Mouse (Mus musculus): Measurements from ENCODE around the gene Spesp1. TPM values are rescaled to one million over a fixed set of nuclear protein-coding genes. Genes with fewer than 3 reads are reported as not detected.

The Spesp1 gene
- total RNA-seq, 2 experiments from 2014 or later = not detected

DNA sequence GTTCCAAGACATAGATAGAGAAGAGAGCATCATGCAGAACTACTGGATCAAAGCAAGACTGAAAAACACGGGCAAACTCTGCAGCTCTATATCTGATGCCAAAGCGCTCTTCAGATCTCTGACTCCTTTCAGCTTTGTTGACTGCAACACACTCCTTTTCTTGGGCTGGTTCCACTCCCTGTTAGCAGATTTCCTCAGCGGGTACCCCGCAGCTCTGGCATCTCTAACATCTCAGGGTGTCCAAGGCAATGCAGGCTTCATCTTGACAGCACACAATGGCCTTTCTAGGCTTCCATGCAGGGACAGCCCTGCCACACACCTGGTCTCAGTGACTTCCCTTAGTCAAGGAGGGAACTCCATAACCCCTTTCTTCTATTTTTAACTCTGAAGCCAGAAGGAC, 31.7 kb downstream of the Spesp1 start:
- intact Hi-C loops (cut with DNase I) = no loop called here
- no peak for DNase-seq

DNA sequence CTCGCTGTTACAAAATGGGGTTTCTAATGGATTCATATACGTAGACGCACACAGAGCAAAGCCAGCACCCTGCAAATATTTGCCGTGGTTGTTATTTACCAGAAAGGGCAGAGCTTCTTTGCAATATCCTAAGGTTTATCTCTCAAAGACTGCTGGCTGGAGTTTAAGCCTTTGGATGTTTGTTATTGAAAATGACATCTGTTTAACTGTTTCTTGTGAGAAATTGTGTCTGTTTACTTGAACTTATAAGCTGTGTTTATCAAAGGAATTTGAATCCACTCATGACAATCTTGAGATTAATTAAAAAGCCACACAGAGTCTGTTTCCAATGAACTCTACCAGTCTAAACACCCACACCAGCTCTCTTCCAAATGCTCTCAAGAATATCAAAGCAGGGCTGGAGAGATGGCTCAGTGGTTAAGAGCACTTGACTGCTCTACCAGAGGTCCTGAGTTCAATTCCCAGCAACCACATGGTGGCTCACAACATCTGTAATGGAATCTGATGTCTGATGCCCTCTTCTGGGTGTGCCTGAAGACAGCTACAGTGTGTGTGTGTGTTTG, 35.5 kb downstream of the Spesp1 start:
- intact Hi-C loops (cut with DNase I) = no loop called here
- no peak for DNase-seq

DNA sequence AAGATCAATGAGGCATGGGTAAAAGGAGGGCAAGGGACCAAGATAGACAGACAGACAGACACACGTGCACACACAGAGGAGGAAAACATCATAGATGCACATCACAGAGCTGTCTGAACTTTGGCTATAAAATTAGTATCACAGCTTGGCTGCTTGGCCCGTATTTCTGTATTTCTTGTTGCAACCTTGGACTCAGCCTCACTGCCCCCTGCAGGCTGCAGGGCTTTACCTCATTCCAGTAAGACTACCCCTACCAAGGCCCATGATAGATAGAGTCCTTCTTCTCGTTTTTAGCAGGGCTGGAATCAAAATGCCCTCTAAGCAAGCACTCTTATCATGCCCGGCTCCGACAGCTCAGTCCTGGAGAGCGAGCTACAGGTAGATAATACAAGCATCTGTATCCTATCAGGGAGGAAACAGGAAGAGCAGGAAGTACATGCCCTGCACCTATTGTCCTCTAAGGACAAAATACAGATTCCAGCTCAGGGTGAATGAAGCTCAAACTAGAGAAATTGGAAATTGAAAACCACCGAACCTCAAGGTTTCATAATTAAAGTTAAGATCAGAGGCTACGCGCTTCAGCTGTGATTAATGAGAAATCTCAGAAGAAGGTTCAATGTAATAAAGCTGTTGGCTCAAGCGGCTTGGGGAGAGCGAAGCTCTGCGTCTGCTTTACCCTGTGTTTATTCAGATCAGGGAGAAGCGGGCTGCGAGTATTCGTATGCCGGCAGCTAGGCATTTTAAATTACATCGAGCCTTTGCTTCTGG, 36.2 kb downstream of the Spesp1 start:
- DNase-seq = peak in 1 of 2 experiments; percentile 28
- intact Hi-C loops (cut with DNase I) = loop anchor here (2.0 kb wide), 1 partner anchor 279 kb away; no protein-coding TSS in a partner anchor

DNA sequence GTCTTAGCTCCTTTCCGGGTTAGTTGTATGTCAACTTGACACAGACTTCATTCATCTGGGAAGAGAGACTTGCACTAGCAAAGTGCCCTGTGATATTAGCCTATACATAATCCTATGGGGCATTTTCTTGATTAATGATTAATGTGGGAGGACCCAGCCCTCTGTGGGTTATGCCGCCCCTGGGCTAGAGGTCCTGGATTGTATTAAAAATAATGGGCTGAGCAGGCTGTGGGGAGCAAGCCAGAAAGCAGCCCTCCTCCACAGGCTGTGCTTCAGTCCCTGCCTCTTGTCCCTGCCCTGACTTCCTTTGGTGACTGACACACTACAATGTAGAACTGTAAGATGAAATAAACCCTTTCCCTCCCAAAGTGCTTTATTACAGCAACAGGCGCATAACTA, 37.4 kb downstream of the Spesp1 start:
- intact Hi-C loops (cut with DNase I) = loop anchor here (1.0 to 5.0 kb wide), 4 partner anchors 122 to 297 kb away; partner anchors contain the start of genes Glce and Kif23
- DNase-seq = no peak

DNA sequence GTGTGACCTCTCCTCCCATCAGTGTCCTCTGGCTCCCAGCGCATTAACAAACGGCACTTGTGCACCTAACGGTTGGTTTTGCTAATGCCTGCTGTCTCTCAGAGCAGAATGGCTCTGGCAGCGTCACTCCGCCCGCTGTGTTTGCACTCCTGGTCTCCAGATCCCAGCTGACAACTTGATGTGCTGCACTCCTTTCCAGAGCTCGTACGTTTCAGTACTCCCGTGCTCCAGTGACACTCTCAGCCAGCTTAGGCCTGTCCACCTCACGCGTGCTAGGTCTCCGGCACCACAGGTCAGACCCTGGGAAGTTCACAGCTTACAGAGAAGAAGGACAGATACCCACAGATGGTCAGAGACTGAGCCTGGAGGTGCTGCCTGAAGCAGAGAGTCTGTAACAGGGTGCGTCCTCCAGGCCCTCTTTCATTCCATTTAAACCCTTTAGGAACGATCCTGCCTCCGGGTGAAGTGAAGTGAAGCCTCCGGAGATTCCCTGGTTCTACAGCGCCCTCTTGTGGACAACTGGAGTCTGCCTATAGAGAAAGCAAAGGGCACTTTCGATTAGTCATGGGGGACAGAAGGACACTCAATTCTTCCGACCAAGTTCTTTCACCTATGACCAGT, 37.9 kb downstream of the Spesp1 start:
- DNase-seq = peak; percentile 76 to 90
- intact Hi-C loops (cut with DNase I) = loop anchor here (1.0 to 5.0 kb wide), 4 partner anchors 122 to 297 kb away; partner anchors contain the start of genes Glce and Kif23

DNA sequence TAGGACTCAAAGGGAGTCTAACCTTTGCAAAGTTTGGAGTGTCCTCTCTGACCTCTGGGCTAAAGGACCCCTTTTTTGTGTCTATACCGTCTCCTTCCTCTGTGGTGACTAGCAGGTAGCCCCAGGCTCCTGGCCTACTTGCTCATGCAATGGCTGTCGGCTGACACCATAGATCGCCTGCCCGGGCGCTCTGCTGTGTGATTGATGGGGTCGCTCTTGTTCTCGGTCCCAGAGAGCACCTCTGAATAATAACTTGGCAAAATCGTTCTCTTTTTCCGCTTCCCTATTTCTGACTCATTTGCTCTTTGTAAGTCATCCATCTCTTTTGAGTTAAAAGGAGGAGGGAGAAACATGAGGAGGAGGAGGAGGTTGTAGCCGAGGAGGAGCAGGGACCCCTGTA, 42.0 kb downstream of the Spesp1 start:
- intact Hi-C loops (cut with DNase I) = loop anchor here (5.0 kb wide), 2 partner anchors 118 to 293 kb away; partner anchors contain the start of genes Glce and Kif23
- no peak for DNase-seq

DNA sequence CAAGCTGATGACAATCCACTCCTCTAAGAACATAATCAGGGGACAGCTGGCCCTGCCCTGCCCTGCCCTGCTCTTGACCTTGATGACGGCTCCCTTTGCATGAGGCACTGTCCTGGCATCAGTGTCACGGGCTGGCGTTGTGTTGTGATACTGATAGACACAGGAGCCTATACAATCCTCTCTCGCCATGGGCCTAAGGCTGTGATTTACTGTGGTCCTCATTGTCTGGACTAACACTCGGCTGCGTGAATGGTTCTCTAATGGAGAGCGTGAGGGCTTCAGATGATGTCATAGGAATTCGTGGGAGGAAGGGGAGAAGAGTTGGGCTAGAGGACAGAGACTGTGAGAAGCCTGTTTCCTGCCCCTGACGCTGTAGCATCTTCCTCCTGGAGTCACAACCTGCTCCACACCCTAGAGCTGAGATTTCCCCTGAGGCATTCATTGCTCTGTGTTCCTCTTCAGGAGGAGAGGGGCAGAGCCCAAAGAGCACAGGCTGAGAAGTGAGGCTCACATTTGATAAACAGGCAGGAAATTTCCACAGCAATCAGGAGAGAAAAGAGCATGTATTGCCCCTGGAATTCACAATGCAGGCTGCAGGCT, 44.5 kb downstream of the Spesp1 start:
- no peak for DNase-seq
- intact Hi-C loops (cut with DNase I) = no loop called here

DNA sequence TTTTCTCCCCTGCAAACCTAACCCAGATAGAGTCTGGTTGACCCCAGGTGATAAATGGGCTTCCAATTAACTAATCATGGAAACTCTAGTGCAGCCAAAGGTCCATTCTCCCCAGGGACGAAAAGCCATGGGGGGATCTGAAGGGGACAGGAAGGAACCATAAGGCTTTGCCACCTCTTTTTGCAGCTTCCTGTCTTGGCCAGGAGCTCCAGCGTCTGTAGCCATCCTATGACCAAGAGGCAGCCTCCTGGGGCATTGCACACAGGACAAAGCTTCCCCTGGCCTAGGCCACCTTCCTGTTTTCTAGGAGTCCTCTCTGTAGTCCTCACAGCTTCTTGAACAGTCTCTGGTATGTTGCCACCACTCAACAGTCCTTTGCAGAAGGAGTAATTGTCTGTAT, 46.5 kb downstream of the Spesp1 start:
- intact Hi-C loops (cut with DNase I) = no loop called here
- DNase-seq = no peak

DNA sequence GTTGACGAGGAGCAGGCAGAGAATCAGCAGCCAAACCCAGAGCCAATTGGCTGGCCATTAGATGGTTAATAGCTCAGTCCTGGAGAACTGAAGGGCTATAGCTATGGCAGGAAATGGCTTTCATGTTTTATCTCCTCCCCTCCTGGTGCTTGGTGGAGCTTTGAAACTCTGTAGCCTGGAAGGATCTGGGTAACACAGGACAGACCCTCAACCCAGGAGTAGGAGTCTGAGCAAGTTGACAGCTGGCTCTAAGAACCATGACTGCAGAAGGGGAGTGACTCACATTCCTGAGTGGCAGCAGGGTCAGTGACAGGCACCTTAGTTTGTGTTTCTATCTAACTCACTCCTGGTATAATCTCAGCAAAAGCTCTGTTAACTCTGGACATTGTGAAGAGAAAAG, 49.4 kb downstream of the Spesp1 start:
- intact Hi-C loops (cut with DNase I) = no loop called here
- no peak for DNase-seq

DNA sequence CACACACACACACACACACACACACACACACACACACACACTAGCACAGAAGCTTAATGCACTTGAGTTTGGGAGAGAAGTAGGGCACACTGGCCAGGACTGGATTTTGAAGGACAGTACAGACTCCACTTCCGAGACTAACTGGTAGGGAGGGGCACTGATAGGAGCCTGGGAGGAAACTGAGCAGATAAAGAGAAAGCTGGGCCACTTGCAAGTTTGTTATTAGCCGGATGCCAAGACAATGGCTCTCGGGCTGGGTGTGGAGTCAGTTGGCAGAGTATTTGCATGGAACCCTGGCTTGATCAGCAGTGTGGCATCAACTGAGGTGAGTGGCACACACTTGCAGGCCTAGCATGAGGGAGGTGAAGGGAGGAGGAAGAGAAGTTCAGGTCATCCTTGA, 51.0 kb downstream of the Spesp1 start:
- DNase-seq = no peak
- intact Hi-C loops (cut with DNase I) = no loop called here

DNA sequence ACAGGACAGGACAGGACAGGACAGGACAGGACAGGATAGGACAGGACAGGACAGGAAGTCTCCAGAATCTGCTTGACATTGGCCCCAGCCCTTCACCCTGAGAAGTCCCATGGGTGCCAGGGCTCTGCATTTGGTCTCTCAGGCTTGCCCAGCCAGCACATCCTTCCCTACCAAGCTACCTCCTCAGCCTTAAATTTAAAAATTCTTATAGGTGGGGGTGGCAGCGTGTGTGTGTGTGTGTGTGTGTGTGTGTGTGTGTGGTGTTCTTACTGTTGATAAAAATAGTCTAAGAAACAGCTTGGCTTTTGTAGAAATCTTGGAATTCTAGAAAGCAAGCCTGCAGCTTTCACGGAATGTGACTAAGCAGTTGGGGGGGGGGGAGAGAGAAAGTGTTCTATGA, 52.0 kb downstream of the Spesp1 start:
- no peak for DNase-seq
- intact Hi-C loops (cut with DNase I) = no loop called here

DNA sequence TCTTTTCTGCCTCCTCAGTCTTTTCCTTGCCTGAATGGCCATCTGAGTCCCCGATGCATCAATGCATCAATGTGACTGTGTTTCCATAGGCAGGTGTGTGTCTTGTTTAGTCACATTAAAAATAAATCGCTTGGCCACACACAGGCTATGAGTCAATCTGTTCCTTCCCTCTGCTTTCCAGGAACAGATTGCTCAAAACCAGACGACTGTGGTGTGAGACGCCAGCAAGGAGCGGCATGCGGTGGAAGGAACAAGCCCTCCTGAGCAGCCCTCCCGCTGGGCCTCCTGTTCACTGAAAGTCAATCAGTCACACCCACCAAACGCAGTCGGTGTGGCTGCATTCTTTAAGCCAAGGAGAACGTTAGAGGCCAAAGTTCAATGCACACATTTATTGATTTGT, 59.5 kb downstream of the Spesp1 start:
- DNase-seq = no peak
- intact Hi-C loops (cut with DNase I) = no loop called here

DNA sequence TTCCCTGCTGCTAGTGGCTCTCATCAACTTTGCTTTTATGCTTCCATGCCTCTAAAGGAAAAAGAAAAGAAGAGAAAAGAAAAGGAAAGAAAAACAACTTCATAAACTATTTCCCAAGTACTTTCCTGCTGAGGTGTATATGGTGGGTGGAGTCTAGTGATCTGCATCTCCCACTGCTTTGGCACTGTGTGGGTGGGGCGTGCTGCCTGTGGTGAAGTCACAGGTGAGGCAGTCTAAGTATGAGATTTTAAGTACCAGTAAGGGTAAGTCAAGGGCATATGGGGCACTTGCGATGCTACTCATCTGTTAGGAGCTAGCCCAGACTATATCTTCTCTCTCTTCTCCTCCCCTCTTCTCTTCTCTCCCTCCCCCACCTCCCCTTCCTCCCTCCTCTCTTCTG, 60.0 kb downstream of the Spesp1 start:
- no peak for DNase-seq
- intact Hi-C loops (cut with DNase I) = no loop called here

Small RNAs within 50 kb of the gene (microRNA-seq; reads per million reads assigned to microRNA genes)
- 0 reads per million in 2 experiments for gene Gm25603

Other genes starting within 250 kb of the Spesp1 start
- gene Glce, start 159.6 kb downstream of the Spesp1 start, total RNA-seq (2021) = 10 to 100 TPM; 11.5 to 12.0 TPM
- 100 to 1,000 TPM; 184 to 205 TPM for gene Anp32a, start 59.1 kb upstream of the Spesp1 start, total RNA-seq (2021)

All from heart, postnatal 14 days (tissue).